Mouse (Mus musculus): ENCODE data around the gene Cdsn. TPM values are rescaled to one million over a fixed set of nuclear protein-coding genes. Genes with fewer than 3 reads are reported as not detected.

The Cdsn gene
- total RNA-seq, 1 experiment, result 1.1 TPM

- peak overlapping the region in 1 of 2 experiments; percentile 18; a peak in 1 of 4 replicates for H3K4me3 ChIP-seq (ENCODE audit: insufficient read depth in 1 of 2, low read depth in 1 of 2, low read length in 2 of 2, poor library complexity in 1 of 2, severe bottlenecking in 1 of 2)
- in situ Hi-C loops (cut with MboI; ENCODE audit: low sequenced_read_pairs in 2 of 2, unreplicated experiment in 2 of 2), result no loop called here
- peak overlapping the region; percentile 0; the same call in 1 of the 2 replicates for H3K27ac ChIP-seq (ENCODE audit: insufficient read depth, low read depth, low read length, poor library complexity, severe bottlenecking)
- H3K4me1 ChIP-seq (ENCODE audit: control insufficient read depth in 2 of 2, insufficient read depth in 2 of 2, low read length in 2 of 2, poor library complexity in 1 of 2), result peaks cover 8 to 32% of the 10 kb centered on the region in 2 experiments; a peak in 3 of 4 replicates
- H3K9me3 ChIP-seq (ENCODE audit: control insufficient read depth, insufficient read depth, low read depth, low read length), result no peaks in the 10 kb centered on the region
- peak overlapping the region; percentile 23; the same call in 1 of the 2 replicates for H3K9ac ChIP-seq (ENCODE audit: insufficient read depth, low read depth, low read length, poor library complexity, severe bottlenecking)
- TF ChIP-seq MAFK (IDR thresholded peaks at IDR 0.05; ENCODE audit: insufficient read depth, low read depth, low read length), result no peak
- TF ChIP-seq CHD2 (IDR thresholded peaks at IDR 0.05; ENCODE audit: low read depth, low read length), result no peak
- no peak for TF ChIP-seq ZC3H11A (IDR thresholded peaks at IDR 0.05; ENCODE audit: borderline replicate concordance, low read depth, low read length)
- no peak for TF ChIP-seq HCFC1 (IDR thresholded peaks at IDR 0.05; ENCODE audit: borderline replicate concordance, insufficient read depth, low read length)
- no peak for TF ChIP-seq ZNF384 (IDR thresholded peaks at IDR 0.05; ENCODE audit: low read depth, low read length)
- no peaks in the 10 kb centered on the region for H3K36me3 ChIP-seq (ENCODE audit: control insufficient read depth, insufficient read depth, low read length, poor library complexity, severe bottlenecking)
- DNase-seq (ENCODE audit: low read depth, low spot score), result no peak
Measured at GRCm38 (mm10) chr17:35547465-35547864, 4.5 kb upstream of the Cdsn start.

- H3K9ac ChIP-seq (ENCODE audit: insufficient read depth, low read depth, low read length, poor library complexity, severe bottlenecking), result no peak overlapping the region
- no peak overlapping the region; a peak in 1 of 4 replicates for H3K4me3 ChIP-seq (ENCODE audit: insufficient read depth in 1 of 2, low read depth in 1 of 2, low read length in 2 of 2, poor library complexity in 1 of 2, severe bottlenecking in 1 of 2)
- no peak for DNase-seq (ENCODE audit: low read depth, low spot score)
- in situ Hi-C loops (cut with MboI; ENCODE audit: low sequenced_read_pairs in 2 of 2, unreplicated experiment in 2 of 2), result no loop called here
- TF ChIP-seq HCFC1 (IDR thresholded peaks at IDR 0.05; ENCODE audit: borderline replicate concordance, insufficient read depth, low read length) (no peak), ZC3H11A (IDR thresholded peaks at IDR 0.05; ENCODE audit: borderline replicate concordance, low read depth, low read length) (no peak), CHD2 (IDR thresholded peaks at IDR 0.05; ENCODE audit: low read depth, low read length) (no peak), ZNF384 (IDR thresholded peaks at IDR 0.05; ENCODE audit: low read depth, low read length) (no peak), MAFK (IDR thresholded peaks at IDR 0.05; ENCODE audit: insufficient read depth, low read depth, low read length) (no peak)
- peak overlapping the region; percentile 40; the same call in 1 of the 2 replicates for H3K27ac ChIP-seq (ENCODE audit: insufficient read depth, low read depth, low read length, poor library complexity, severe bottlenecking)
- peaks cover 6 to 28% of the 10 kb centered on the region in 2 experiments; a peak in 2 of 4 replicates for H3K4me1 ChIP-seq (ENCODE audit: control insufficient read depth in 2 of 2, insufficient read depth in 2 of 2, low read length in 2 of 2, poor library complexity in 1 of 2)
- H3K9me3 ChIP-seq (ENCODE audit: control insufficient read depth, insufficient read depth, low read depth, low read length), result no peaks in the 10 kb centered on the region
- H3K36me3 ChIP-seq (ENCODE audit: control insufficient read depth, insufficient read depth, low read length, poor library complexity, severe bottlenecking), result no peaks in the 10 kb centered on the region
Measured at GRCm38 (mm10) chr17:35548636-35549035, 3.3 kb upstream of the Cdsn start.

- in situ Hi-C loops (cut with MboI; ENCODE audit: low sequenced_read_pairs in 2 of 2, unreplicated experiment in 2 of 2), result no loop called here
- Histone ChIP-seq H3K27ac (ENCODE audit: insufficient read depth, low read depth, low read length, poor library complexity, severe bottlenecking) (peak overlapping the region; percentile 33; the same call in 1 of the 2 replicates), H3K36me3 (ENCODE audit: control insufficient read depth, insufficient read depth, low read length, poor library complexity, severe bottlenecking) (no peaks in the 10 kb centered on the region), H3K4me3 (ENCODE audit: insufficient read depth in 1 of 2, low read depth in 1 of 2, low read length in 2 of 2, poor library complexity in 1 of 2, severe bottlenecking in 1 of 2) (peak overlapping the region in 1 of 2 experiments; percentile 30; a peak in 1 of 4 replicates), H3K9me3 (ENCODE audit: control insufficient read depth, insufficient read depth, low read depth, low read length) (no peaks in the 10 kb centered on the region), H3K4me1 (ENCODE audit: control insufficient read depth in 2 of 2, insufficient read depth in 2 of 2, low read length in 2 of 2, poor library complexity in 1 of 2) (peaks cover 3 to 32% of the 10 kb centered on the region in 2 experiments; a peak in 1 of 4 replicates), H3K9ac (ENCODE audit: insufficient read depth, low read depth, low read length, poor library complexity, severe bottlenecking) (peak overlapping the region; percentile 50; the same call in 1 of the 2 replicates)
- no peak for TF ChIP-seq CHD2 (IDR thresholded peaks at IDR 0.05; ENCODE audit: low read depth, low read length)
- no peak for DNase-seq (ENCODE audit: low read depth, low spot score)
Measured at GRCm38 (mm10) chr17:35549437-35550142, 2.3 kb upstream of the Cdsn start.

DNA sequence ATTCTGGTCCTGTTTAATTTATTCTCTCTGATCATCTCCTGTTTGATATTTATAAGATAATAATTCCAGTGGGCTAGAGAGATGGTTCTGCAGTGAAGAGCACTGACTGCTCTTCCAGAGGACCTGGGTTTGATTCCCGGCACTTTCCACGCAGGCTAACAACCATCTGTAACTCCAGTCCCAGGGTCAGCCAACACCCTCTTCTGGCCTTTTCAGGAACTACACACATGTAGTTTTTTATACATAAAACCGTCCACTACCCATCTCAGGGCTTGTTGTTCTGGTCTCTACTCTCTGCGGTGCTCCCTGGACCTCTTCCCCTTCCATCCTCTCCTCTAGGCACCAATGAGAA is 1.8 kb upstream of the Cdsn start:
- H3K4me1 ChIP-seq (ENCODE audit: control insufficient read depth in 2 of 2, insufficient read depth in 2 of 2, low read length in 2 of 2, poor library complexity in 1 of 2), result peaks cover 3 to 30% of the 10 kb centered on the region in 2 experiments; a peak in 1 of 4 replicates
- H3K9me3 ChIP-seq (ENCODE audit: control insufficient read depth, insufficient read depth, low read depth, low read length), result no peaks in the 10 kb centered on the region
- H3K9ac ChIP-seq (ENCODE audit: insufficient read depth, low read depth, low read length, poor library complexity, severe bottlenecking), result no peak overlapping the region; the same call in 1 of the 2 replicates
- H3K4me3 ChIP-seq (ENCODE audit: insufficient read depth in 1 of 2, low read depth in 1 of 2, low read length in 2 of 2, poor library complexity in 1 of 2, severe bottlenecking in 1 of 2), result no peak overlapping the region
- DNase-seq (ENCODE audit: low read depth, low spot score), result no peak
- no peak overlapping the region for H3K27ac ChIP-seq (ENCODE audit: insufficient read depth, low read depth, low read length, poor library complexity, severe bottlenecking)
- no peaks in the 10 kb centered on the region for H3K36me3 ChIP-seq (ENCODE audit: control insufficient read depth, insufficient read depth, low read length, poor library complexity, severe bottlenecking)
- in situ Hi-C loops (cut with MboI; ENCODE audit: low sequenced_read_pairs in 2 of 2, unreplicated experiment in 2 of 2), result no loop called here
- TF ChIP-seq HCFC1 (IDR thresholded peaks at IDR 0.05; ENCODE audit: borderline replicate concordance, insufficient read depth, low read length) (no peak), ZNF384 (IDR thresholded peaks at IDR 0.05; ENCODE audit: low read depth, low read length) (no peak), CHD2 (IDR thresholded peaks at IDR 0.05; ENCODE audit: low read depth, low read length) (no peak), MAFK (IDR thresholded peaks at IDR 0.05; ENCODE audit: insufficient read depth, low read depth, low read length) (no peak), ZC3H11A (IDR thresholded peaks at IDR 0.05; ENCODE audit: borderline replicate concordance, low read depth, low read length) (no peak)
